35 mouse cellular contexts compared by ENCODE assay signal in genomic region chr10:35620853-35621252, GRCm38 (mm10).
"Had no signal": no experiment of that assay in that cellular context is flagged by ENCODE, and none has a peak within 500 bp of the region (broad histone marks: within the 10 kb centered on the region; RNA-seq: fewer than 3 reads in every experiment).

No protein-coding gene starts in this region.

- H3K9ac ChIP-seq: heart, embryonic 12.5 days; heart, embryonic 13.5 days; heart, embryonic 15.5 days; hindbrain, embryonic 12.5 days; hindbrain, embryonic 13.5 days; hindbrain, embryonic 14.5 days; hindbrain, embryonic 15.5 days; intestine, embryonic 15.5 days; kidney, embryonic 15.5 days had no signal

- H3K4me3 ChIP-seq: heart, adult 2 months; heart, embryonic 10.5 days; heart, embryonic 12.5 days; heart, embryonic 13.5 days; heart, embryonic 15.5 days; hindbrain, embryonic 10.5 days; hindbrain, embryonic 12.5 days; hindbrain, embryonic 13.5 days; hindbrain, embryonic 15.5 days; intestine, embryonic 15.5 days; kidney, embryonic 15.5 days; layer of hippocampus, adult 2 months had no signal

- ATAC-seq: hindbrain, embryonic 16.5 days; hindbrain, postnatal 0 days; inflammation-experienced regulatory T-cells, adult 6 months; intestine, embryonic 15.5 days; intestine, embryonic 16.5 days; intestine, postnatal 0 days had no signal

- H3K4me2 ChIP-seq: heart, embryonic 11.5 days; heart, embryonic 12.5 days; heart, embryonic 13.5 days; heart, embryonic 15.5 days; hindbrain, embryonic 12.5 days; hindbrain, embryonic 13.5 days; hindbrain, embryonic 14.5 days; hindbrain, embryonic 15.5 days; intestine, embryonic 15.5 days; kidney, embryonic 15.5 days had no signal

- H3K9me3 ChIP-seq: heart, embryonic 10.5 days; heart, embryonic 15.5 days; hindbrain, embryonic 13.5 days; hindbrain, embryonic 15.5 days; intestine, embryonic 15.5 days; kidney, embryonic 15.5 days had no signal

- H3K4me1 ChIP-seq: heart, embryonic 10.5 days; heart, embryonic 12.5 days; heart, embryonic 13.5 days; heart, embryonic 15.5 days; hindbrain, embryonic 10.5 days; hindbrain, embryonic 12.5 days; hindbrain, embryonic 13.5 days; hindbrain, embryonic 15.5 days; intestine, embryonic 15.5 days; kidney, embryonic 15.5 days had no signal

- H3K36me3 ChIP-seq: heart, embryonic 10.5 days; heart, embryonic 12.5 days; heart, embryonic 13.5 days; heart, embryonic 15.5 days; hindbrain, embryonic 10.5 days; hindbrain, embryonic 12.5 days; hindbrain, embryonic 13.5 days; hindbrain, embryonic 15.5 days; intestine, embryonic 15.5 days; kidney, embryonic 15.5 days had no signal

- DNase-seq: heart, adult 2 months; heart, postnatal 10 days; heart, postnatal 14 days; heart, postnatal 36 days; heart, postnatal 4 days; kidney, adult 11 months; kidney, adult 18-20 months; kidney, adult 2 months; kidney, adult 8-10 months; kidney, adult 9 months; kidney, postnatal 10 days; kidney, postnatal 14 days; kidney, postnatal 25 days; kidney, postnatal 36 days; kidney, postnatal 4 days; layer of hippocampus, adult 9-11 months had no signal

- H3K27me3 ChIP-seq: heart, embryonic 12.5 days; heart, embryonic 13.5 days; heart, embryonic 15.5 days; hindbrain, embryonic 12.5 days; hindbrain, embryonic 13.5 days; hindbrain, embryonic 15.5 days; intestine, embryonic 15.5 days; kidney, embryonic 15.5 days had no signal

- H3K27ac ChIP-seq: heart, adult 2 months; heart, embryonic 10.5 days; heart, embryonic 13.5 days; heart, embryonic 15.5 days; hindbrain, embryonic 10.5 days; hindbrain, embryonic 12.5 days; hindbrain, embryonic 13.5 days; hindbrain, embryonic 14.5 days; hindbrain, embryonic 15.5 days; hindbrain, postnatal 0 days; intestine, embryonic 15.5 days; kidney, embryonic 15.5 days; kidney, postnatal 0 days; layer of hippocampus, adult 2 months had no signal
